Mouse (Mus musculus) liver, adult (tissue): ENCODE results near the gene Obscn.

Experiments used
- GATA4 ChIP-seq: IDR thresholded peaks from 2 replicates; pipeline ENCODE4 v1.6.1; 2014; ENCODE audit warnings: mild to moderate bottlenecking, low read length; ENCODE audit not compliant: insufficient replicate concordance

Obscn gene

DNA sequence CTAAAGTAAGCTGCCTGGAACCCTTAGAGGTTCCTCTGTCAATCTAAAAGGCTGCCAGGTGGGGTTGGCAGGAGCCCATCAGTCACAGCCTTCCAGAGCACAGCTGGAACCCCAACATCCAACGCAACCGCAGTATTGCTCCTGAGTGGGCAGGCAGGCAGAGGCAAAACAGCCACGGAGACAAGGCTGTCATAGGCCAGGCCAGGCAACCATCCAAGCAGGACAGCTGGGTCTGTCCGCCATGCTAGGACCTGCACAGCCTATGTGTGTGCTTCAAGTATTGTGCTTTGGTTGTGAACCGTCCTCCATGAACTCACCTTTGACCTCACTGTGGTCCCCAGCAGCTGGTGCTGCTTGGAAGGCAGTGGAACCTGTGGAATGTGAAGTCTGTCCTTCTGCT is 19.7 kb upstream of the Obscn start:
- no peak for TF ChIP-seq GATA4

GRCm38 (mm10) chr11:59154220-59154619 is 18.0 kb upstream of the Obscn start:
- no peak for TF ChIP-seq GATA4

GRCm38 (mm10) chr11:59151729-59152128 is 15.5 kb upstream of the Obscn start:
- no peak for TF ChIP-seq GATA4

DNA sequence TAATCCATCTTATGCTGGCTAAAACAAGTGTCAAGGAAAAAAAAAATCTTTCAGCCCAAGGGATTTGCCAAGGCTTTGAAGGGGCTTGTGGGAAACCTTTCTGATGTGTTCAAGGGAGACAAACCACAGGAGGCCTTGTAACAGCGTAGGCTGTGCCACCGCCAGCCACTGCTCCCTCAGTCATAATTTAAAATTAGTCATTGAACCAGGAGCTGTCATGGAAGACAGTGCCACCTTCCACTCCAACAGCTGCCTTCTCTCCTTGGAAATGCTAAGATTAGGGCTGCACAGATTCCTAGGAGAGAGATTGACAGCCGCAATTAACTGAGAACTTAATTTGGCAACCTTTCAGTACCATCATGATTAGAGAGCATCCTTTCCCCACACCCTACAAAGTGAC is 13.1 kb upstream of the Obscn start:
- no peak for TF ChIP-seq GATA4

DNA sequence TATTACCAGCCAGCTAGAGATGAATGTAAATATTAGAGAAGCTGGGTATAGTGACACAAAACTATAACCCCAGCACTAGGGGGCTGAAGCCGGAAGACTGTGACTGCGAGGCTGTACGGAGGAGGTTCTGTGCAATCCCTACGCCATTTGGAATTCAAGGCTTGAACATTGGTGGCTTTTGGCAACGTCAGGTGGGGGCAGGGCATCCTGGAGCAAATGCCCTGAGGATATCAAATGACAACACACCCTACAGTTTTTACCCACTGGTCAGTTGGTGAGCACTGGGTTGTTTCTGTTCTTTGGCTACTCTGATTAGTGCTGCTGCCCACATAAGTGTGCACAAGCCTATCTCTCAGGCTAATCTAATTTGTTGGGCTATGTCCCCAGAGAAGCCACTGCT is 6.8 kb upstream of the Obscn start:
- no peak for TF ChIP-seq GATA4

GRCm38 (mm10) chr11:59141772-59142370 is 5.7 kb upstream of the Obscn start:
- TF ChIP-seq GATA4 = no peak

DNA sequence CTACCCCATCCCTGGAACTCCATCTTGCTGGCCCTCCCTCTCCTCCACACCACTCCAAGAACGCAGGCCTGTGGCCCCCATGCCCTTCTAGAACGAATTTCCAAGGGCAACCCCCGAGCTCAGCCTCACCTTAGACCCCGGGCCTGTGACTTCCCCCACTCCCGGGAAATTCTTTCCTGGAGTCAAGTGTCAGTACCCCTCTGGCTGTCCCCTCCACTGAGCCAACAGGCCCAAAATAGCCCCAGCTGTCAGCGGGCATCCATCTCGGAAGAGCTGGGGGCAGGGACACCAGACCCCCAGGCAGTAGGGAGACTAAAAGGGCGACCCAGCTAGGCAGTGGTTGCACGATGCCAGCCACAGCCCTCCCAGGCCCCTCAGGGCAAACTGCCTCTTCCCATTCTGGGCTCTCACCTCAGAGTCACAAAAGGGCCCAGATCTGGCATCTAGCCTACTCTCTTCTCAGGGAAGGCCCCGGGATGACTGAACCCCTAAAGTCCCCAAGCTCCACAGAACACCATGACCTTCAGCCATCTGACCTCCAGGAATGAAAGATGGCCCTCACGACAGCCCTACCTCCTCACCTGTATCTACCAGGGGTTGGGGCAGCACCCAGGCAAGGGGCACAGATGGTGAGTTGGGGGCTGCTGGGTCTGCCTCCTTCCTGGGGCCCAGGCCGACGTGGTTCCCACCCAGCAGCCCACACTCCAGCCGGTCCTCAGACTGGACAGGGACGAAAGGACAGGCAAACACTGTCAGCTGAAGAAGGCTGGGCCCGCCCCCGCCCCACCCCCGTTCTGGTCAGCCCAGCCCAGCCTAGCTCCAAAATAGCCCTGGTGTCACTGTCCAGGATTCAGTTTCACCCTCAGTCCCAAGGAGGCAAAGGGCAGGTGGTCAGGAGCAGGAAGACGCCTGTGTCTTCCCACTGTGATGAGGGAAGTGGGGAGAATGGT is 2.6 kb upstream of the Obscn start:
- TF ChIP-seq GATA4 = no peak

DNA sequence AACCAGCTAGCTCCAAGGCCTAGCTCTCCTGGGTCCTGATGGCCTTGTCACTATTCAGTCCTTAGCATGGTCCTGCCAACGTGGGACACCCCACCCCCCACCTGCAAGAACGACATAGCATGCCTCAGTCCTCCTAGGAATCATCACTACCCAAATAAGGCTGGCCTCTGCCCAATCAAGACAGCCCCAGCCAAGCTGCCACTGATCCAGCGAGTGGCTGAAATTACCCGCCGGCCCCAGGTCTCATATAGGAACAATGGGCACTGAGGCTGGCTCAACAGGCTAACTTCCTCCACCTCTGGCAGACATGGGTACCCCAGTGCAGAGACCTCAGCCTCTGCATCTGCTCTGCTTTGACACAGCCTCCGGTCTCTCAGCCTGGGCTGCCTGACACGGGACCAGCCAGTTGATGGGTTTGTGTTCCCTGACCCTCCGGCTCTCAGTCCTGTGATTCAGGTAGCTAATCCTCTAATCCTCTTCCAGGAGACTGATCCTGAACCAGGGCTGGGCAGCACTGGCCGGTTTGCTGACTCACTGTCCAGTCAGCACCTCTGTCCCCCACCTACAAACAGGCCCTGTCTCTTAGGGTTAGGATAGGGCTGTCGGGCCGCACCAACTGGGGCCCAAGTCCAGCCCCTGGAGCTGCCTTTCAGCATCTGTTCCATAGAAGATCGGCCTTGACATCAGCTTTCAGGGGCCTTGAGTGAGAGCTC is 948 bp upstream of the Obscn start:
- TF ChIP-seq GATA4 = no peak

GRCm38 (mm10) chr11:59135051-59135820 is 966 bp downstream of the Obscn start:
- no peak for TF ChIP-seq GATA4

GRCm38 (mm10) chr11:59134373-59134997 is 1.7 kb downstream of the Obscn start:
- no peak for TF ChIP-seq GATA4

DNA sequence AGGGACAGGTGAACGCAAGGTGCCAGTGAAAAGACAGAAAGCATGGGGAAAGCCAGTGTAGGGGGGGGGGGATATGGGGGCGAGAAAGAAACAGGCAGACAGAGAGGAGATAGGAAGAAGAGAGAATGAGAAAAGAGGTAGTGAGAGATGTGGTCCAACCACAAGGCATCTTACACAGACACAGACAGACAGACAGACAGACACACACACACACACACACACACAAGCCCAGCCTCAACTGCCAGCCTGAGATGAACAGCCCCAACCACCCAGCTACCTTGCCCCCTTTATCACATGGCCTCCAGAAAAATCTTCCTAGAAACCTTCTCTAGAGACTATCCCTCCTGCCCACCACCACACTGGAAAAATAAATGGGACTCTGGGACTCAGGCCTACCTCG is 4.1 kb downstream of the Obscn start:
- no peak for TF ChIP-seq GATA4

DNA sequence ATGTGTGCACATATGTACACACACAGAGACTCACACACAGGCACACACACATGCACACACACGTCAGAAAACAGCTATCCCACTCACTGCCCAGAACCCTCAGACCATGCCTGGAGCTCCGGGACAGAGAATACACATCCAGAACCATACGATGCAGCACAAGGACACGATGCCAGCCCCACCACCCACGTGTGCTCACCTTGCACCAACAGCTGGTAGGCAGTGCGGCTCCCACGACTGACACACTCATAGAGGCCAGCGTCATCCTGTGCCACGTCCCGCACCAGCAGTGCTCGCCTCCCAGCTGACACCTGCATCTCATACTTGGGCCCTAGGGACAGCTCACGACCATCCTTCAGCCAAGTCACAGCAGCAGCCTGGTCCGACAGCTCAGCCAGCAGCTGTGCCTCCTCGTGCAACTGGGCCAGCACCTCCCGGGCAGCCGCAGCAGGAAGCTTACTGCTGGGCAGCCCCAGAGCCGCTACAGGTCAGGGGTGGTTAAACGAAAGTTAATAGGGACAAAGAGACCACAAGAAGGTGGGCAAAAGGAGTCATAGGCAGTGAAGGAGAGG is 4.8 kb downstream of the Obscn start:
- TF ChIP-seq GATA4 = no peak

DNA sequence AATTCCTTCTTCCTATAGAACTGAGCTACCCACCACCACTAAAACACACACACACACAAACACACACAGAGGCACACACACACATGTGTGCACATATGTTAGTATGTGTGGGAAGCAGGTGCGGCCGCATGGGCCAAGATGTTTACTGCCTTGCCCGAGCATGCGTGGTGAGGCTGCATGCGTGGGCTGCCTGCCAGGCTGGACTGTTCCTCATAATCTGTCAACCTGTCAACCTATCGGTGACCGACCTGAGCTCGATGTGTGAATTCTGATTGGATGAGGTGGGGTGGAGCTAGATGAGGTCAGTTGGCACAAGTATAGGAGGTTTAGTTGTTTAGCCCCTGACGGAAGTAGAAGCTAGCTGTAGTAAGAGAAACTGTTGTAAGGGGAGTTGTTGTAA is 5.4 kb downstream of the Obscn start:
- TF ChIP-seq GATA4 = no peak

- TF ChIP-seq GATA4 = no peak
These were observed 30.3 kb downstream of the Obscn start for GRCm38 (mm10) chr11:59105945-59106344.
